Mouse (Mus musculus) hindbrain, postnatal 0 days (tissue): ENCODE measurements at regions not wholly inside any gene's neighbourhood (a gene's known extent, or its start where the extent isn't known, plus 50 kb on each side); places are given as distances from the start of the nearest gene placed in this dataset.

Experiments used
- ATAC-seq: fragments of 200-750 bp; cut with Nextera tagmentation; 2 replicates; pipeline ENCODE4 v1.8.0; 2017; ENCODE audit warnings: mild to moderate bottlenecking, moderate TSS enrichment, moderate library complexity
- DNase-seq: peaks from one replicate; pipeline ENCODE4 v3.0.0-alpha.2; 2015; ENCODE audit warnings: low spot score
- H3K27ac ChIP-seq: fragments of 300-500 bp; sonication (generic); 2 replicates; pipeline ENCODE4 v1.5.1; 2014; ENCODE audit warnings: mild to moderate bottlenecking
- H3K27me3 ChIP-seq: fragments of 300-500 bp; sonication (generic); 2 replicates; pipeline ENCODE4 v1.6.1; 2014; ENCODE audit warnings: low read length, mixed read lengths; ENCODE audit not compliant: insufficient read depth
- H3K36me3 ChIP-seq: fragments of 300-500 bp; sonication (generic); 2 replicates; pipeline ENCODE4 v1.6.1; 2014; ENCODE audit warnings: low read length, mixed read lengths; ENCODE audit not compliant: insufficient read depth
- H3K4me1 ChIP-seq: fragments of 300-500 bp; sonication (generic); 2 replicates; pipeline ENCODE4 v1.6.1; 2014; ENCODE audit warnings: antibody characterized with exemption, low read length, mixed read lengths; ENCODE audit not compliant: insufficient read depth
- H3K4me2 ChIP-seq: fragments of 300-500 bp; sonication (generic); 2 replicates; pipeline ENCODE4 v1.6.1; 2014; ENCODE audit warnings: low read depth, mild to moderate bottlenecking, low read length, moderate library complexity, mixed read lengths
- H3K4me3 ChIP-seq: fragments of 300-500 bp; sonication (generic); 2 replicates; pipeline ENCODE4 v1.5.1; 2014; ENCODE audit warnings: low read length
- H3K9ac ChIP-seq: fragments of 300-500 bp; sonication (generic); replicated peaks from 2 replicates; pipeline ENCODE4 v1.6.1; 2014; ENCODE audit warnings: mild to moderate bottlenecking, low read length, moderate library complexity, mixed read lengths
- H3K9me3 ChIP-seq: fragments of 300-500 bp; sonication (generic); 2 replicates; pipeline ENCODE4 v1.6.1; 2016; ENCODE audit warnings: low read length, mixed read lengths
- CTCF ChIP-seq: IDR thresholded peaks from 2 replicates; pipeline ENCODE4 v1.5.1; 2016; ENCODE audit warnings: antibody characterized with exemption, control low read depth, low read depth
- WGBS: fragments of 180-500 bp; shearing (Covaris S2); extraction: QIAGEN DNeasy Blood & Tissue Kit; methylation state at CpG from one replicate; pipeline ENCODE4 v1.1.7; 2014; 5-methylcytosine and 5-hydroxymethylcytosine counted together

GRCm38 (mm10) chr3:137785871-137786270 is 78.4 kb upstream of the H2afz start:
- no peak overlapping the region for H3K4me3 ChIP-seq
- H3K4me1 ChIP-seq, result no peaks in the 10 kb centered on the region; the same call in 1 of the 2 replicates
- H3K27ac ChIP-seq, result no peak overlapping the region
- no peak overlapping the region for H3K4me2 ChIP-seq
- ATAC-seq, result no peak
- no peak for TF ChIP-seq CTCF
- no peaks in the 10 kb centered on the region for H3K9me3 ChIP-seq
- no peak overlapping the region for H3K9ac ChIP-seq
- H3K36me3 ChIP-seq, result no peaks in the 10 kb centered on the region
- DNase-seq, result no peak
- WGBS, result 80% methylated on average over 2 of the region's 2 CpGs
- no peaks in the 10 kb centered on the region for H3K27me3 ChIP-seq

- 0 out of 2 replicates have a peak, but pooled peaks have one; percentile 6 for ATAC-seq
- Histone ChIP-seq H3K36me3 (no peaks in the 10 kb centered on the region), H3K27me3 (no peaks in the 10 kb centered on the region), H3K9ac (no peak overlapping the region), H3K4me3 (no peak overlapping the region), H3K4me2 (no peak overlapping the region), H3K9me3 (no peaks in the 10 kb centered on the region), H3K27ac (no peak overlapping the region), H3K4me1 (no peaks in the 10 kb centered on the region; the same call in 1 of the 2 replicates)
- no peak for TF ChIP-seq CTCF
- WGBS, result 41% methylated on average over 6 of the region's 6 CpGs
- DNase-seq, result peak; percentile 67
These were observed 74.6 kb upstream of the H2afz start for GRCm38 (mm10) chr3:137789671-137790070.

- Histone ChIP-seq H3K27me3 (no peaks in the 10 kb centered on the region), H3K27ac (no peak overlapping the region), H3K9ac (no peak overlapping the region), H3K4me3 (no peak overlapping the region), H3K36me3 (no peaks in the 10 kb centered on the region), H3K4me1 (no peaks in the 10 kb centered on the region), H3K4me2 (no peak overlapping the region), H3K9me3 (no peaks in the 10 kb centered on the region)
- WGBS, result 69% methylated on average over 7 of the region's 7 CpGs
- no peak for TF ChIP-seq CTCF
- no peak for ATAC-seq
- peak; percentile 68 for DNase-seq
These were observed 73.9 kb upstream of the H2afz start for GRCm38 (mm10) chr3:137790340-137790739.

- Histone ChIP-seq H3K9me3 (no peaks in the 10 kb centered on the region), H3K36me3 (no peaks in the 10 kb centered on the region), H3K9ac (no peak overlapping the region), H3K27me3 (no peaks in the 10 kb centered on the region), H3K4me2 (no peak overlapping the region), H3K4me3 (no peak overlapping the region), H3K27ac (no peak overlapping the region), H3K4me1 (no peaks in the 10 kb centered on the region)
- TF ChIP-seq CTCF, result no peak
- DNase-seq (no peak), ATAC-seq (no peak)
- 85% methylated on average over 7 of the region's 7 CpGs for WGBS
These were observed 68.5 kb upstream of the H2afz start for GRCm38 (mm10) chr3:137795754-137796315.

GRCm38 (mm10) chr3:137798769-137799168 is 65.5 kb upstream of the H2afz start:
- Histone ChIP-seq H3K36me3 (no peaks in the 10 kb centered on the region), H3K4me3 (no peak overlapping the region), H3K9me3 (no peaks in the 10 kb centered on the region), H3K27ac (no peak overlapping the region), H3K9ac (no peak overlapping the region), H3K27me3 (no peaks in the 10 kb centered on the region), H3K4me2 (no peak overlapping the region), H3K4me1 (no peaks in the 10 kb centered on the region)
- DNase-seq (no peak), ATAC-seq (no peak)
- no peak for TF ChIP-seq CTCF
- WGBS, result 85% methylated on average over 4 of the region's 4 CpGs

GRCm38 (mm10) chr3:137801402-137802020 is 62.8 kb upstream of the H2afz start:
- DNase-seq, result no peak
- Histone ChIP-seq H3K4me2 (no peak overlapping the region), H3K27me3 (no peaks in the 10 kb centered on the region), H3K27ac (no peak overlapping the region), H3K4me3 (no peak overlapping the region), H3K4me1 (no peaks in the 10 kb centered on the region), H3K9me3 (no peaks in the 10 kb centered on the region), H3K36me3 (no peaks in the 10 kb centered on the region), H3K9ac (no peak overlapping the region)
- WGBS, result 47% methylated on average over 6 of the region's 6 CpGs
- ATAC-seq, result no peak
- TF ChIP-seq CTCF, result no peak

GRCm38 (mm10) chr3:137807423-137807822 is 56.9 kb upstream of the H2afz start:
- Histone ChIP-seq H3K4me2 (no peak overlapping the region), H3K9ac (no peak overlapping the region), H3K4me3 (no peak overlapping the region), H3K9me3 (no peaks in the 10 kb centered on the region), H3K36me3 (no peaks in the 10 kb centered on the region), H3K27ac (no peak overlapping the region), H3K27me3 (no peaks in the 10 kb centered on the region), H3K4me1 (no peaks in the 10 kb centered on the region)
- no peak for TF ChIP-seq CTCF
- ATAC-seq, result no peak
- 53% methylated on average over 1 of the region's 1 CpGs for WGBS
- DNase-seq, result no peak
